Mouse (Mus musculus): ENCODE measurements at regions not wholly inside any gene's neighbourhood (a gene's known extent, or its start where the extent isn't known, plus 50 kb on each side); places are given as distances from the start of the nearest gene placed in this dataset.

GRCm38 (mm10) chr12:73405106-73405505 is 118.5 kb downstream of the Slc38a6 start:
- TF ChIP-seq CTCF (IDR thresholded peaks at IDR 0.05; ENCODE audit: low read depth, low read length) (no peak), EP300 (IDR thresholded peaks at IDR 0.05; ENCODE audit: insufficient read depth, low read depth, low read length) (no peak), POLR2A (IDR thresholded peaks at IDR 0.05; ENCODE audit: insufficient read depth, low read length) (no peak)
